Mouse (Mus musculus): ENCODE data around the gene Ppp1r1b.

Ppp1r1b gene

GRCm38 (mm10) chr11:98348083-98348961, at the start of gene Ppp1r1b:
Gene Ppp1r1b, plus strand, starts transcription at chr11:98348404.
- DNase-seq (ENCODE audit: low spot score) = peak; percentile 61

- DNase-seq (ENCODE audit: low spot score) = peak; percentile 26
These were observed 49.6 kb upstream of the Ppp1r1b start for GRCm38 (mm10) chr11:98298484-98299205.

- peak; percentile 70 for DNase-seq (ENCODE audit: low spot score)
These were observed 34.3 kb upstream of the Ppp1r1b start for GRCm38 (mm10) chr11:98313790-98314323.

- DNase-seq (ENCODE audit: low spot score) = no peak
These were observed 30.7 kb upstream of the Ppp1r1b start for GRCm38 (mm10) chr11:98317479-98317878.

DNA sequence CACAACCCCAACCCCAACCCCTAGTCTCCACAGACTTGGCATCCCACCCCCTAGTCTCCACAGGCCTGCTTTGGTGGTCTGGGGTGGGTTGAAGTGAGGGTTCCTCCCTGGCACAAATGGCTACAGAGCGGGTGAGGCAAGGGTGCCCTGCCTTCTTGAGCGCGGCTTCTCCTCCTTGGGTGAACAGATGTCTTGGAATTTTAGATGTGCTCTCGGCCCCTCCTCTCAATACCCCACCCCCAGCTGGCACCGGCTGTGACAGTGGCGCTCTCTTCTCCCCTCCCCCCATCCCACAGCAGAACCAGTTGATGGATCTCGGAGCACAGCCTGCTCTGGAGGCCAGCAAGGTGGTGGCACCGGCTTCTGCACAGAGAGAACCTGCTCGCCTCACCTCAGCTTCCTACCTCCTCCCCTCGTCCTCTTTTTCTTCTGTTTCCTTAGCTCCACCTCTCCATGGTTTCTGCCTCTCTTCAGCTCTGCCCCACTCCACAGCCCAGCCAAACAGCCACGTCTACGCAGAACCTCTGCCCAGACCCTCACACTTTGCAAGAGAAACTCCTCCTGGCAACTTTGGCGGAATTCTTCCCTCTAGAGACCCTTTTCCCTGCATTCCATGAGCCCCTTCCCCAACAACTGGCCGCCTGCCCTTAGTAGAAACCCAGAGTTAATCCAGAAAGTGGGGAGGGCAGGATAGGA, 29.6 kb upstream of the Ppp1r1b start:
- no peak for DNase-seq (ENCODE audit: low spot score)

GRCm38 (mm10) chr11:98319120-98319519, 29.1 kb upstream of the Ppp1r1b start:
- DNase-seq (ENCODE audit: low spot score) = no peak

DNA sequence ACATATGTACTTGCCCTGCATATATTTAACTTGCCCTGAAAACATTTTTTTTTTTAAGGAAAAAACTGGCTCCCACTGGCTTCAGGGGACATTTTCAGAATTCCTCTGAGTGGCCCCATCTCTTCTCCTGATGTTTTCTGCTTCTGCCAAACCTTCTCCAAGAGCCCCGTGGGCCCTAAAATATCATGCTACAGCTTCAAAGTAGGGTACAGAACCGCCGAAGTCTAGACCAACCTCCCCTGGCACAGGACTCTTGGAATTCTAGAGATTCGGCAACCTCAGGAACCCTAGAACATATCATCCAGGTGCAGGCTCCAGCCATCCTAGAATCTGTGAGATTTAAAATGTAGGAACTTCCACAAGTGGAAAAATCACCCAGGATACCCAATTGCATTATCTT, 28.7 kb upstream of the Ppp1r1b start:
- no peak for DNase-seq (ENCODE audit: low spot score)

- no peak for DNase-seq (ENCODE audit: low spot score)
These were observed 28.3 kb upstream of the Ppp1r1b start for GRCm38 (mm10) chr11:98319944-98320343.

- no peak for DNase-seq (ENCODE audit: low spot score)
These were observed 27.8 kb upstream of the Ppp1r1b start for GRCm38 (mm10) chr11:98320381-98320780.

- DNase-seq (ENCODE audit: low spot score) = no peak
These were observed 27.2 kb upstream of the Ppp1r1b start for GRCm38 (mm10) chr11:98320806-98321676.

GRCm38 (mm10) chr11:98321677-98322003, 26.6 kb upstream of the Ppp1r1b start:
- DNase-seq (ENCODE audit: low spot score) = no peak

GRCm38 (mm10) chr11:98322159-98322558, 26.0 kb upstream of the Ppp1r1b start:
- DNase-seq (ENCODE audit: low spot score) = no peak

- DNase-seq (ENCODE audit: low spot score) = no peak
These were observed 24.9 kb upstream of the Ppp1r1b start for GRCm38 (mm10) chr11:98323136-98323866.

DNA sequence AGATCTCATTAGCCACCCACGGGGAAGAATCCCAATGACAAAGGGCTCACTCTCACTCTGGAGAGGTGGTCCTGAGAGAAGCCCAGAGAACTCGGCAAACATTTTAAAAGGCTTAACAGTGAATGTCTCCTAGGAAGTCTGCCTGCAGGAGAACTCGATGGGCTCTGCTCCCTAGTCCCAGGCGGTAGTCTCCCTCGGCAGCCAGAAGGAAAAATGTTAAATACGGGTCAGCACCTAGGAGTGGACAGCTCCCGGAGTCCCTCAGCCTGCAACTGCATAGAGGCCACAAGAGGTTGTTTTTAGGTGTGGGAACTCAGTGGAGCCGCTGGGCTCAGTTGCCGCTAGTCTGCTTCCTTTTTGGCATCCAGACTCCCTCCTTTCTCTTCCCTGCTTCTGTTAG, 24.3 kb upstream of the Ppp1r1b start:
- DNase-seq (ENCODE audit: low spot score) = no peak

DNA sequence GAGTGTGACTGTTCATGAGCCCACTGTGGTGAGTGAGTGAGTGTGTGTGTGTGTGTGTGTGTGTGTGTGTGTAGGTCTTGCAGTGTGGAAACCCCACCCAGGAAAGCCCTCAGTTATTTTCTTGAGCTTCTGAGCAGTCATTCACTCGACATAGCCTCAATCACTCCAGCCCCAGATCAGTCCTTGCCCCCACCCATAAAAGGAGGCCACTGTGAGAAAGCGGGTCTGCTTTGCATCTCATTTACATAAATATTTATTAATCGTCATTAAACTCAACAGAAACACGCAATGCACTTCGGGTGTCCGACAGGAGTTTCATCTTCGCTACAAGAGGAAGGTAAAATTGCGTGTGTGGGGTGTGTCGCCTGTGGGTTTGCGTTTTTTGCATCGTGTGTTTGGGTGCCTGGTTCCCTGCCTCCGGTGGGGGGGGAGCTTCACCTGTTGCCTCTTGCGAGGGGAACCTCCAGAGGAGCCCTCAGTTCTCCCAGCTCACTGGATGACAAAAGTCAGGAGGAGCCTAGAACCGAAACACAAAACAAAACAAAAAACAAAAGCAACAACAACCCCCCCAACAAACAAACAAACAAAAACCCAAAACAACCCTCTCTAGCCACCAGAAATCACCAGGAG, 22.9 kb upstream of the Ppp1r1b start:
- no peak for DNase-seq (ENCODE audit: low spot score)

DNA sequence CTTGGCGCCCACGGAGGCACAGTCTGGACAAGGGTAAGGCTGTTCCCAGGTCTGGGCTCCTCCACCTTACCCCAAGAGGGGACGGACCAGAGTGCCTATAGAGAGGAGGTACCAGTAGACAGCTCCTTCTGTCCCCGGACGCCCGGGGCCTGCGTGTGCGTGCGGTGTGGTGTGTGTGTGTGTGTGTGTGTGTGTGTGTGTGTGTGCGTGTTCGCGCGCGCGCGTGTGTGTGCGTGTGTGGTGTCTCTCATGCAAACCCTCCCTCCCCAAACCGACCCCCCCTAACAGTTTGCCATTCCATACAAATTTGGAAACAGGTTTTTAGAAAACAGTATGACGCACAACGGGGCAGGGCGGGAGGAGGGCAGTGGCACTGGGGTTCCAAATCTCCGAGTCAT, 22.4 kb upstream of the Ppp1r1b start:
- DNase-seq (ENCODE audit: low spot score) = no peak

DNA sequence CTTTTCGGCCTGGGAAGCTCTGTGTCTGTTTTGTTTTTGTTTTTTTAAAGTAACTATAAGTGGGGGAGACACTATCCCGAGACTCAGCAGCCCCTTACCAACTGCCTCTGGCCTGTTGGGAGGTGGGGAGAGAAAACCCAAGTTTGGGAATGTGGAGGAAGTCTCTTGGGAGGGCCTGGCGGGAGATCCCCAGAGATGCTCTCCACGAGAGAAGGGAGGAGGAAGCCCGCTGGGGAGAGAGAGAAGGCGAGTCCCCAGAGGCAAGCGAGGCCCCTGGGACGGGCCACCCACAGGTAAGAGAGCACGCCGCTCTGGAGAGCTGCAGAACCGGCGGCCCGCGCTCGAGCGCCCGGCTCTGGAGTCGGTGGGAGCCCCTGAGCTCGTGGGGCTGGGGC, 21.5 kb upstream of the Ppp1r1b start:
- DNase-seq (ENCODE audit: low spot score) = no peak

DNA sequence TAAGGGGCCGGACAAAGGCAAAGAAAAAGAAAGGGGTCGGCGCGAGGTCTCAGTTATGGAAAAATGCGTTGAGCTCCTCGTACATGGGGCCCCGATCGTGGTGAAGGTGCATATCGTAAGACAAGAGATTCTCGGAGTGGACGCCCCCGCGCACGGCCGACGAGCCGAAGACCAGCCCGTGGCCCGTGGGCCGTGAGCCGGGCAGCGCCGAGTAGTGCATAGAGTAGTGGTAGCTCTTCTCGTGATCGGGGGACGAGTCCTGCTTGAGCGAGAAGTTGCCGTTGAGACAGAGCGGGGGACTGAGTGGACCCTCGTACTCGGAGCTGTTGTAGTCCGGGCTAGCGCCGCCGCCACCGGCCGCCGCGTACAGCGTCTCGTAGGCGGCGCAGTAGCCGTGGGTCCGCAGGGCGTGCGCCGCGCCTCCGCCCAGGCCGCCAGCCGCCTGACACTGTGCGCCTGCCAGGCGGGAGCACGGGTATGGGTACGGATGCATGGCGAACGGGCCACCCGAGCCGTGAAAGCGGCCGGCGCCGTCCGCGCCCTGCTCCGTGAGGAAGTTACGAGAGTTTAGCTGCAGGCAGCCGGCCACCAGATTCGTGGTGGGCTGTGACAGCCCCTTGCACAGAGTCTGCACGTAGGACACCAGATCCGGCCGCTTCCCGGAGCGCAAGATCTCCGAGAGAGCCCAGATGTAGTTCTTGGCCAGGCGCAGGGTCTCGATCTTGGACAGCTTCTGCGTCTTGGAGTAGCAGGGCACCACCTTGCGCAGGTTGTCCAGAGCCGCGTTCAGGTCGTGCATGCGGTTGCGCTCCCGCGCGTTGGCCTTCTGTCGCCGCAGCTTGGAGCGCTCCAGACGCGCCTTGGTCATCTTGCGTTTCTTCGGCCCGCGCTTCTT, 20.8 kb upstream of the Ppp1r1b start:
- no peak for DNase-seq (ENCODE audit: low spot score)

GRCm38 (mm10) chr11:98328031-98328370, 20.2 kb upstream of the Ppp1r1b start:
- no peak for DNase-seq (ENCODE audit: low spot score)
